Mouse (Mus musculus): ENCODE data around the gene March8.
"Not testable (repeated sequence)": the region's sequence is repeated elsewhere in the genome, so short reads cannot be mapped to it uniquely, and the experiment has no call there.

March8 gene

GRCm38 (mm10) chr6:116337835-116338501 lies at the start of gene March8:
March8 (plus strand) TSS chr6:116338024.
- DNase-seq (ENCODE audit: low read depth, low spot score), result peak; percentile 95

GRCm38 (mm10) chr6:116311411-116311810 lies 26.4 kb upstream of the March8 start:
- DNase-seq (ENCODE audit: low read depth, low spot score), result no peak

- no peak for DNase-seq (ENCODE audit: low read depth, low spot score)
These were observed 18.6 kb upstream of the March8 start for GRCm38 (mm10) chr6:116319259-116319658.

DNA sequence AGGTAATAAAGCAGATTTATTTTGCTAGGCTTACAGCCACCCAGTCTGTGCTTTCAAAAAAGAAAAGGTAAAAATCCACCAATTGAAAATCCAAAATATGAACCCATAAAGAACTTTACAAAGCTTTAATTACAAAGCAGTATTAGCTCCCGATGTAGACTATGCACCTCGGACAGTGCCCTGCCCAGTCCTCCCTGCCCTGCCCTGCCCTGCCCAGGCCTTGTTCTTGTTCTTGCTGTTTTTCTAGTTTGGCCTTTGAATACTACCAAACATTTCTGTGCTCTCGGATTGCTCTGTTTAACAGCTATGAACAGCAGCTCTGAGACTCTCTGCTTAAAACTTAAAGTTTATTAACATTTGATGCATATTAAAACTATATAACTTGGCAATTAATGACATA lies 11.2 kb upstream of the March8 start:
- no peak for DNase-seq (ENCODE audit: low read depth, low spot score)

DNA sequence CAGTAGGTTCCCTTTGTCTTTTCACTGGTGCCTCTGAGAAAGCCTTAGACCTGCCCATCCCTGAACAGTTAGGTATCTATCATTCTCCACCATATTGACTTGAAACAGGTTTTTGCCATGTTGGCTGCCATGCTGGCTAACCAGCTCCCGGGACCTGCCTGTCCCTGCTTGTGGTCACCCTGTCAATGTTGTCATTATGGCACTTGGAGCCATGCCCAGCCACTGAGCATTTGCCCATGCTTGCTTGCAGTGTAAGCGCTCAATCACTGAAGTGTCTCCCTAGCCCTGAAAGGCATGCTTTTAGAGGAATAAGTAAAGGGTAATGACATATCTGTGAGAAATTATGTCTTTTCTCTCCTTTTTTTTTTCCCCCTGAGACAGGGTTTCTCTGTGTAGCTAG lies 6.4 kb upstream of the March8 start:
- peak; percentile 33 for DNase-seq (ENCODE audit: low read depth, low spot score)

DNA sequence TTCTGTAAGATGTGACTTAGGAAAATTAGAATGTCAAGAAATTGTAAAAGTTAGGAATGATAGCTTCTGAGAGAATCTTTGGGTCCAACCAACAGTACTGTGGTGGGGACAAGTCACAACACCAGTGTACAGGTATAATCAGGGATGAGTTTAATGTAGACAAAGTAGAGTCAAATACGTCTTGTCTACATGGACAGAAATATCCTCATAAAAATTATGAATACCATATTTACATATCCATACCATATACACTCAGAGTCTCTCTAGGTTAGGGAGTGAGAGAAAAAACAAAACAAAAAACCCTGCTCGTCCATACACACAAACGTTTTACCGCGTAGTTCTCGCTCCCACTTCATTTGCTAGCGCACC lies 374 bp upstream of the March8 start:
- no peak for DNase-seq (ENCODE audit: low read depth, low spot score)

- DNase-seq (ENCODE audit: low read depth, low spot score), result no peak
These were observed 696 bp downstream of the March8 start for GRCm38 (mm10) chr6:116338520-116338919.

GRCm38 (mm10) chr6:116339088-116339487 lies 1.3 kb downstream of the March8 start:
- no peak for DNase-seq (ENCODE audit: low read depth, low spot score)

DNA sequence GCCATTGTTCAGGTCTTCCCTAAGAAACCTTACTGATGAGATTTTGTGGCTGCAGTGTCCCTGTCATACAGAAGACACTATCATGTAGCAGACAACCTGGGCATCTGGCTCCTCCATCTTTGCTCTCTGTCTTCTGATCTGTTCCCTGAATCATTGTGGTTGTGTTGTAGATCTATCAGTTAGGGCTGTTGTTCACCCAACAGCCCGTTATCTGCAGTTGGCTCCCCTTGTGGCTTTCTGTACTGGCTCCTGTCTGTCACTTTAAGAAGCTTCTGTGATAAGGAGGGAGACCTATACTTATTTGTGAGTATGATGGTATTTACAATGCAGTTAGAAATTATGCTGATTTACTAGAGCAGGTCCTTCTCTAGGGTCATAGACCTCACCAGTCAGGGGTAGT lies 2.7 kb downstream of the March8 start:
- DNase-seq (ENCODE audit: low read depth, low spot score), result no peak

DNA sequence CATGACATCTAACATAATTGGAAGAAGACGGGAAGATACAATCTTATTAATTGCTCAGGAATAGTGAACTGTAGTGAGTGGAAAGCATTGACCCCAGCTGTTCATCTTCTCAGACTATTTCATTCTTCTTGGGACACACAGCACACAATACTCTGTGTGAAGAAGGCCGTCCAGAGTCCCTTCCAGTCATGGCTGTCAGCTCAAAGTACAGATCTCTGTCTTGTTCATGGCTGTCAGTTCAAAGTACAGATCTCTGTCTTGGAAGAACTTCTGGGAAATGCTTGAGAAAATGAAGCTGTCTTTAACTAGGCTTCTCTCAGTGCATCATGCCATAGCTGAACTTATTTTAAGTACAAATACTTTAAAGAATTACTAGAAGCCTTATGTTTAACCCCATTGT lies 10.1 kb downstream of the March8 start:
- no peak for DNase-seq (ENCODE audit: low read depth, low spot score)

- DNase-seq (ENCODE audit: low read depth, low spot score), result no peak
These were observed 12.2 kb downstream of the March8 start for GRCm38 (mm10) chr6:116349997-116350396.

GRCm38 (mm10) chr6:116350643-116351042 lies 12.8 kb downstream of the March8 start:
- no peak for DNase-seq (ENCODE audit: low read depth, low spot score)

- DNase-seq (ENCODE audit: low read depth, low spot score), result peak; percentile 40
These were observed 13.7 kb downstream of the March8 start for GRCm38 (mm10) chr6:116351534-116351933.

DNA sequence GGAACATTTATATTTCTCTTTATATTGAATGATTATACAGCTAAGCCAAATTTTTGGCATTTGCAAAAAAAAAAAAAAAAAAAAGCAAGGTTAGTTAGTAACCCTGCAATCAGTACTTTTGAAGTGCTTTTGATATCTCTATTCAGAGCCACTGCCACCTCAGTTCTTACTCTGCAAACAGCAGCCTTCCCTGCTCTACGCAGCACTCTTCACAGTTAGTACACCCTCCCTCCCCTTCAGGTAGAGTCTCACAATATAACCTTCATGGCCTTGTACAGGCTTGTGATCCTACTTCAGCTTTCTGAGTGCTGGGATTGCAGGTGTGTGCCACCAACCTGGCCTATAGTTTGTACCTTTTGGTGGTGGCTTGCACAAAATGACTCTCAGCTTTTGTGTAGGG lies 15.6 kb downstream of the March8 start:
- DNase-seq (ENCODE audit: low read depth, low spot score), result no peak

DNA sequence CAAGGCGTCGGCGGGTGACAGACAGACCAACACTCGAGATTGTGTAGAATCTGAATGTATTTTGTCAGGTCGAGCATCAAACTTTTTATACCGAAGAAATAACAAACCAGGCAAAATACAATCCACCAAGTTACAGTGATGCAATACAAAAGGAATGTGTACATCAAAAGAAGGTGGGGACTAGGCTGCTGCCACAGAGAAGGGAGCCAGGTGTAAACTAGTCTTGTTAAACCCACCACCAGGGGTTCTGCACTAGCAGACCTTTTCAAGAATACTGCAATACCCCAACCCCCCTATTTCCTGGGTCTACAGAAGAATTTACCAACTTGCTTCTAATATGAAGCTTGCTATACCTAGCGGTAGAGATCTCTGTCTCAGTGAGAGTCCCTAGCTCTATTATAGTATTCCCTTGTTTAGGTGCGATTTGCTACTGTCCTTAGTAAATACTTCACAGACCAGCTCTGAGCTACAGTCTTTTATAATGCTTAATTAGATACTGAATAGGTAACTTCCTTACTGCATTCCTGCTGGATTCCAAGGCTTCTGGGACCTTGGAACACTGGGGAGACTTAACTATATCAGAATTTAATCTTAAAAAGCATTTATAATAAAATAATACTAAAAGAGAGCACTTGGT lies 18.6 kb downstream of the March8 start:
- not testable (repeated sequence) for DNase-seq (ENCODE audit: low read depth, low spot score)

- peak; percentile 67 for DNase-seq (ENCODE audit: low read depth, low spot score)
These were observed 19.1 kb downstream of the March8 start for GRCm38 (mm10) chr6:116356948-116357325.

- no peak for DNase-seq (ENCODE audit: low read depth, low spot score)
These were observed 20.2 kb downstream of the March8 start for GRCm38 (mm10) chr6:116358056-116358455.

DNA sequence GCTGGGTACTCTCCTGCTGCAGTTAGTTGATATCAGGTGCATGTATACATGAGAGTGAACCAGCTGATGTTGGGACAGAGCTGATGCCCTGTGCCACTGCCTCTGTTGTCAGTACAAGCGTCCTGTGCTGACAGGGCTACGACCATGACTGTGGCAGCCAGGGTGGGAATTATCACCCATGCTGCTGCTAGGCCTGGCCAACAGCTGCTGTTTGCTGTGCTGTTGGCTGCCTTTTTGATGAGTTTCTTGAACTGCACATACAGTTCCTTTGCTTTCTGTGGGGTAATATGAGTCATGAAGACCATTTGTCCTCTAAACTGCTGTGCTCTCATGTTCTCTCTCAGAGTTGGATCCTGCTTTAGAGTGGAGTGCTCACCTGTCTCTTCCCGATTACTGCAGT lies 21.4 kb downstream of the March8 start:
- peak; percentile 50 for DNase-seq (ENCODE audit: low read depth, low spot score)

GRCm38 (mm10) chr6:116361463-116361862 lies 23.6 kb downstream of the March8 start:
- no peak for DNase-seq (ENCODE audit: low read depth, low spot score)

DNA sequence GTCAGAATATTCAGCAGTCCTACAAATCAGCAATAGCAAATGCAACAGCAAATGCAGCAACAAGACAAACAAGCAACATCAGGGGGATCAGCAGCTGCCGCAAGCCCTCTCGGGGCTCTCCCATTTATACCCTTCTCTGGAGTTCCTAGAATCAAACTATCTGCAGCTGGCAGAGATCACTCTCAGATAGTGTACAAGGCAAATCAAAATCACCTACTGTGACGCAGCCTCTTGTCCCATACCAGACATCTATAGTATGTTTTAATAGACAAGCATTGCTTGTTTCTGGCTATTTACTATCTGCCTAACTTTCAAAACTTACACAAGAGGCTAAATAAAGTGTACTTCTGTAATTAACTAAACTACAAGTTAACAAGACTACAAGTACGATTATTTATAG lies 24.2 kb downstream of the March8 start:
- DNase-seq (ENCODE audit: low read depth, low spot score), result no peak

DNA sequence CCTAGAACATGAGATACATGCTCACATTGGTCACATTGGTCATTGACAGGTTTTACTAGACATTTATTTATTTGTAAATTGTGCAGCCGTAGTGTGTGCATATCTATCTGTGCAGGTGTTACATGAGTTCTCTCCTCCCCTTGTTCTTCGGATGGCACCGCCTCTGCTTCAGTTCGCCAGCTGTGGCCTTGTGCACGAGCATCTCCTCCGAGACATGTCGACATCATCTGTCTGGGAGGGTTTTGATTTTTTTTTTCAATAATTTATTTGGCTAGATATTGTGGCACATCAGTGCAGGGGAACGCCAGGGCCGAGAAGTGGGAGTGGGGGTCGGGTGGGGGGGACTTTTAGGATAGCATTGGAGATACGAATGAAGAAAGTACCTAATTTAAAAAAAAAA lies 30.1 kb downstream of the March8 start:
- DNase-seq (ENCODE audit: low read depth, low spot score), result no peak

DNA sequence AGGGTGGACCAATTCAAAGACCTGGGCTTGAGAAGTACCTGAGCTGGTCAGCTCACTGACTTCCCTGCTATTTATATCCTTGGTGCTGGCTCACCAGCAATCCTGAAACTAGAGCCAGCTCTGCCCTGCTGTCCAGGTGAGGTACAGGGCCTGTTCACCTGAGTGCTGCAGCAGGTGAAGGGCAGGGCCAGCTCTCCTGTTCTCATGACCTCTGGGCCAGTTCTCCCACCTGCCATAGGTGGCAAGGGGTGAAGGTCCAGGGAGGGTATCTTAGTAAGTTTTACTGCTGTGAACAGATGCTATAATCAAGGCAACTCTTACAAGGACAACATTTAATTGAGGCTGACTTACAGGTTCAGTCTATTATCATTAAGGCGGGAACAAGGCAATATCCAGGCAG lies 32.0 kb downstream of the March8 start:
- DNase-seq (ENCODE audit: low read depth, low spot score), result no peak

DNA sequence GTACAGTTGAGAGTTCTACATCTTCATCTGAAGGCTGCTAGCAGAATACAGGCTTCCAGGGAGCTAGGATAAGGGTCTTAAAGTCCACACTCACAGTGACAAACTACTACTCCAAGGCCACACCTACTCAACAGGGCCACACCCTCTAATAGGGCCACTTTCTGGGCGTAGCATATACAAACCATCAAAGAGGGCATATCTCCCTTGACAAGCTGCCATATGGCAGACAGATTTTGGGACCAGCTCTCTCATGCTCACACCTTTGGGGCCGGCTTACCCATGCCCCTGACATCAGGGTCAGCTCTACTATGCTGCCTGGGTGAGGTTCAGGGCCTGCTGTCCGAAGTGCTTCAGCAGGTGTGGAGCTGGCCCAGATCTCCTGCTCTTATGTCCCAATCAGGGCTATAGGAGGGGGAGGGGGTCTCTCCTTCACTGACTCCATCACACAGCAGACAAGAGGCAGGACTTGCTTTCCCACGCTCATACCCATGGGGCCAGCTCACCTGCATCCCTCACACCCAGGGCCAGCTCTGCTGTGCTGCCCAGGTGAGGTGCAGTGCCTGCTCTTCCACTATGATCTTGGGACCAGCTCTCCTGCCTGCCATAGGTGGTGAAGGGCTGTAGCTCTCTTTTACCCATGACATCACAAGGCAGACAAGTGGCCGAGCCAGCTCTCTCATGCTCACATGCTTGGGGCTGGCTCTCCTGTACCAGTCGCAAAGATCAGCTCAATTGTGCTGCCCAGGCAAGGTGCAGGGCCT lies 32.6 kb downstream of the March8 start:
- DNase-seq (ENCODE audit: low read depth, low spot score), result no peak

All from brain, adult 2 months (tissue).